9 mouse cellular contexts compared by ENCODE assay signal in the genomic region with DNA sequence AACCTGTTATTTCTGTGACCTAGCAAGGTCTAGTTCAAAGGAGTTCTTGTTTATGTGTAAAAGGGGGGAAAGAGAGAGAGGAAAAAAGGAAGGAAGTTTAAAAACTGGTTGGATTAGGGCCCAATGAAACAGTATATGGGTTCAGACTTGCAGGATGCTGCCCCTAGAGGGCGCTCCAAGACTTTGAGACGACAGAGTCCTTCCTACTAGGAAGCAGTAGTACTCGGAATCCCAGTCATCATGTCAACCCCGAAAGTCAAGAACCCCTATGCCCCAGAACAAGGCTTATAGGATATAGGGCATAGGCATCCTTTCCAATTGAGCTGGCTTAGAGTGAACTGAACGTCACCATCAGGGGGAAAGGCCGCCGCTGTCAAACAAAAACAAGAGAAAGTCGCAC. TPM values are rescaled to one million over a fixed set of nuclear protein-coding genes. Genes with fewer than 3 reads are reported as not detected.
A peak's percentile ranks its signal among the peaks of the same experiment; 100 is the strongest.
DNase-seq lines count a peak whose midpoint lies in the region; ATAC-seq lines count a peak whose summit lies in the region.
"Had no signal": no experiment of that assay in that cellular context is flagged by ENCODE, and none has a peak within 500 bp of the region (broad histone marks: within the 10 kb centered on the region; RNA-seq: fewer than 3 reads in every experiment).

No protein-coding gene starts in this region.

- no peak overlapping the region for H3K9ac ChIP-seq in forebrain, embryonic 13.5 days
- H3K9ac ChIP-seq: midbrain, embryonic 12.5 days had no signal

- ATAC-seq in CD4-positive, CD25-positive, alpha-beta regulatory T cell, adult 4 months = no peak
- peak; percentile 81 for ATAC-seq in forebrain, embryonic 13.5 days
- ATAC-seq in megakaryocyte progenitor cell, adult 5-6 weeks (replicated peaks; ENCODE audit: poor library complexity) = peak; percentile 73

- H3K4me1 ChIP-seq in forebrain, embryonic 13.5 days = no peaks in the 10 kb centered on the region
- H3K4me1 ChIP-seq in hindbrain, embryonic 10.5 days (replicated peaks) = peaks cover 5% of the 10 kb centered on the region; the same call in 1 of the 2 replicates
- H3K4me1 ChIP-seq: midbrain, embryonic 12.5 days had no signal

- H3K9me3 ChIP-seq in forebrain, embryonic 13.5 days (replicated peaks) = no peaks in the 10 kb centered on the region
- no peaks in the 10 kb centered on the region for H3K9me3 ChIP-seq in hindbrain, embryonic 10.5 days
- H3K9me3 ChIP-seq: midbrain, embryonic 12.5 days had no signal

- H3K27me3 ChIP-seq in forebrain, embryonic 13.5 days = peaks cover 8% of the 10 kb centered on the region
- H3K27me3 ChIP-seq in hindbrain, embryonic 10.5 days (ENCODE audit: insufficient read depth, poor library complexity, severe bottlenecking) = no peaks in the 10 kb centered on the region
- H3K27me3 ChIP-seq in splenic B cell, adult 2 months (ENCODE audit: control insufficient read depth, insufficient read depth, low read length, poor library complexity, severe bottlenecking) = no peaks in the 10 kb centered on the region
- H3K27me3 ChIP-seq: midbrain, embryonic 12.5 days had no signal

- no peaks in the 10 kb centered on the region for H3K36me3 ChIP-seq in forebrain, embryonic 13.5 days (ENCODE audit: poor library complexity, severe bottlenecking)
- no peaks in the 10 kb centered on the region for H3K36me3 ChIP-seq in hindbrain, embryonic 10.5 days
- H3K36me3 ChIP-seq in splenic B cell, adult 2 months (ENCODE audit: control insufficient read depth, insufficient read depth, low read length, poor library complexity, severe bottlenecking) = no peaks in the 10 kb centered on the region
- H3K36me3 ChIP-seq: midbrain, embryonic 12.5 days had no signal

- no peak overlapping the region for H3K27ac ChIP-seq in forebrain, embryonic 13.5 days
- 0 out of 2 replicates have a peak overlapping the region, but pooled peaks have one; percentile 31 for H3K27ac ChIP-seq in hindbrain, embryonic 10.5 days
- H3K27ac ChIP-seq: midbrain, embryonic 12.5 days had no signal

- H3K4me2 ChIP-seq in forebrain, embryonic 13.5 days = no peak overlapping the region
- H3K4me2 ChIP-seq: midbrain, embryonic 12.5 days had no signal

- 34% methylated on average over 8 of the region's 8 CpGs for WGBS in forebrain, embryonic 13.5 days
- 43% methylated on average over 8 of the region's 8 CpGs for WGBS in hindbrain, embryonic 10.5 days

- no peak overlapping the region for H3K4me3 ChIP-seq in forebrain, embryonic 13.5 days
- no peak overlapping the region for H3K4me3 ChIP-seq in hindbrain, embryonic 10.5 days
- H3K4me3 ChIP-seq: midbrain, embryonic 12.5 days had no signal

- DNase-seq in CD4-positive, CD25-positive, alpha-beta regulatory T cell, adult 2 months (ENCODE audit: low read depth, low spot score) = peak; percentile 49
- DNase-seq in c-Kit-positive CD71-positive TER-119-positive erythroid progenitor cells, embryonic 14.5 days (ENCODE audit: low spot score) = peak; percentile 33
- DNase-seq in hindbrain, embryonic 10.5 days (ENCODE audit: low spot score) = peak; percentile 80
- DNase-seq in layer of hippocampus, adult 9-10 months (ENCODE audit: low spot score) = peak; percentile 32
- peak; percentile 12 for DNase-seq in splenic B cell, adult 2 months (ENCODE audit: low read depth, low spot score)

RNA-seq across cellular contexts. Expression of a gene that starts 50.0 kb away (rescaled TPM):
- not detected for polyA plus RNA-seq in CD4-positive, CD25-positive, alpha-beta regulatory T cell, adult 4 months (2017; shearing (Covaris generic))
- polyA plus RNA-seq in forebrain, embryonic 13.5 days (2015; fragmentation: Nextera tagmentation; extraction: Ambion mirVana) = 27.6 and 31.9 TPM in 2 replicates
- 46.9 and 54.5 TPM in 2 replicates for polyA plus RNA-seq in hindbrain, embryonic 10.5 days (2016; fragmentation: Nextera tagmentation; extraction: Ambion mirVana)
- not detected in 2 replicates for total RNA-seq in megakaryocyte progenitor cell, adult 5-6 weeks (2015)
- not detected in 2 replicates for total RNA-seq in megakaryocyte progenitor cell, adult 5-6 weeks (2017)

Comparison
In these comparisons a context has a peak if more than half of its experiments do, and no peak if none do; other contexts are left out.
1. DNase-seq: peak in every context shown above with its lines; median percentile 80 in hindbrain, embryonic 10.5 days; 49 in CD4-positive, CD25-positive, alpha-beta regulatory T cell, adult 2 months; 33 in c-Kit-positive CD71-positive TER-119-positive erythroid progenitor cells, embryonic 14.5 days; 32 in layer of hippocampus, adult 9-10 months; 12 in splenic B cell, adult 2 months.
2. RNA of a gene that starts 50.0 kb away (polyA plus RNA-seq): 46.9 to 54.5 TPM in hindbrain, embryonic 10.5 days and 27.6 to 31.9 TPM in forebrain, embryonic 13.5 days; not detected in CD4-positive, CD25-positive, alpha-beta regulatory T cell, adult 4 months; every median in the first group is over 10 times any median in the second.